Mouse (Mus musculus): ENCODE results near the gene Ciz1.
"Not testable (repeated sequence)": the region's sequence is repeated elsewhere in the genome, so short reads cannot be mapped to it uniquely, and the experiment has no call there.

The Ciz1 gene

DNA sequence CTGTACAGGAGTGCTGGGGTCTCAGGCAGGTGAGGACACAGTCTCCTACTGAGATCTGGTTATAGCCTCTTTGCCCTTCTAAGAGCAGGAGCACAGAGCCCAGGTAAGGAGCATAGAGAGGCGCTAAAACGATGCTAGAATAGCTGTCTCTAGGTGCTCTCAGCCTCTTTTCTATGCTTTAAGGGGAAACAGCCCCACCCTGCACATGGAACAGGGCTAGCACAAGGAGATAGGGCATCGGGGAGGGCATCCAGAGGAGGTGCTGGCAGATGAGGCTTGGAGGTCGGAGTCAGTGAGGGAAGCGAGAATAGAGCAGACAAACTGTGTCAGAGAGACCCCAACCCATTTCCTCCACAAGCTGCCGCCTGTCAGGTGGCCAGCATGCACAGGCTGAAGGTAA lies 5.1 kb upstream of the Ciz1 start:
- no peak for DNase-seq (ENCODE audit: low spot score)

DNA sequence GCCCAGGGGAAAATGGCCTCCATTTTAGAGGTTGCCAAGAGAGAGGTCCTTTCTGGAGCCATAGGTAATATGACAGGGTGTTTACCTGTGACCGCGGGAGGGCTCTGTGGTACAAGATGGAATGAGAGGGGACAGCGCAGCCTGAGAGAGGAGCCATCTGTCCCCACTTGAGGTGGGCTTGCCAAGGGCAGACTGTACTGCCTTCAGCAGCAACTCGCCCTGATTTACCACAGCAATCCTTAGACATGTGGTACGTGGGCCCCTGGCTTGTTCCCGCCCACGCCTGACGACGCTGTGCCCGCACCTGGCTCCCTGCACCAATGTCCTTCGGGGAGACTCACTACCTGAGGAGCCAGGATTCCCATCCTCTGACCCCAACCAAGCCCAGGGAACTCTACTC lies 3.8 kb upstream of the Ciz1 start:
- no peak for DNase-seq (ENCODE audit: low spot score)

DNA sequence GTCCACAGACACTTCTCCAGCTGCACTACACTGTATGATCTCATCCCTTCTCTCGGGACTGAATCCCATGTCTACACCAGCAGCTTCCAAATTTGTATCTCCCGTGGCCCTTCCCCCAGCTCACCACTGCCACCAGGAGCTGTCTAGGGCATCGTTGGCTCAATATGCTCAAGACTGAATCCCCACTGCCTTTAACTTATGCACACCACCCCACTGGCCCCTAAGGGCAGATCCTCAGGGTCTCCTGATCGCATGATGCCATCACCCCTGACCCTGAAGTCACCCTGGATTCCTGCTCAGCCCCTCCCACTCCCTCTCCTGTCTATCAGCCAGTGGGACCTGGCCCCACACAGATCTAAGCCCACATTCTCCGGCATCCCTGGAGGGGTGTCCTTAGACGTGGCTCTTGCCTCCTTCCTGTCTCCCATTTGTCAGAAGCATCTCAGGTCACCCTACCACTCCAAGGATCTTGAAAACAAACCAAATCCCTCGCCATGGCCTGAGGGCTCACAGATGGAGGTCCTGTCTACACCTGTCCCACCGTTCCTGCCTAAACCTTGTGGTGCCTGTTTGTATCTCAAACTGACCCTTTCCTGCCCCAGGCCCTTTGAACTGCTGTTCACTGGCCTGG lies 2.4 kb upstream of the Ciz1 start:
- DNase-seq (ENCODE audit: low spot score), result no peak

DNA sequence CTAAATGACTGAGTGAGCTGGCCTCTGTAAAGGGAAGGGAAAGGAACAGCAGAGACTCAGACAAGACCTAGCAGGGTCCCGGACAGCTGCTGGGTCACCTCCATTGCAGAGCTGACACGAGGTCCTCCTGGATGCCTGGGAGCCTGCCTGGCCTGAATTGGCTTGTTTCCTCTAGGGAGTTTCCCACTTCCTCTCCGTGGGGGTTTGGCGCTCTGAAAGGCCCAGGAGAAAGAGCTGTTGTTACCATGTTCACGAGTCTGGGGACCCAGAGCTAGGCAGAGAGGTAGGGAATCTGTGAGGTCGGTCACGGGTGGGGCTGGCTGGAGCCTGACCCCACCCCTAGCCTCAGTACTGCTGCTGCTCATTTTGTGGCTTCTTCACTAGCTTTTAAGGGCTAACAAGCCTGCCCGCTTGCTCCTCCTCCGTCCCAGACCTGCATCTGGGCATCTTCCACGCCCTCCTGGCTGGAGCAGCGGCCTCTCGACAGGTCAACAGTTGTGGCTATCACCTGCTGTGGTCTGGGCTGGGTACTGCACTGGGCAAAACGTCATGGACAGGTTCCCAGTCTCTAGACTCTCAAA lies 1.6 kb upstream of the Ciz1 start:
- no peak for DNase-seq (ENCODE audit: low spot score)

GRCm38 (mm10) chr2:32351471-32351961 lies 611 bp upstream of the Ciz1 start:
- no peak for DNase-seq (ENCODE audit: low spot score)

GRCm38 (mm10) chr2:32353007-32353542 lies 948 bp downstream of the Ciz1 start, which contains the start of gene Dnm1:
Dnm1 (minus strand) TSS chr2:32353338.
- peak; percentile 75 for DNase-seq (ENCODE audit: low spot score)

DNA sequence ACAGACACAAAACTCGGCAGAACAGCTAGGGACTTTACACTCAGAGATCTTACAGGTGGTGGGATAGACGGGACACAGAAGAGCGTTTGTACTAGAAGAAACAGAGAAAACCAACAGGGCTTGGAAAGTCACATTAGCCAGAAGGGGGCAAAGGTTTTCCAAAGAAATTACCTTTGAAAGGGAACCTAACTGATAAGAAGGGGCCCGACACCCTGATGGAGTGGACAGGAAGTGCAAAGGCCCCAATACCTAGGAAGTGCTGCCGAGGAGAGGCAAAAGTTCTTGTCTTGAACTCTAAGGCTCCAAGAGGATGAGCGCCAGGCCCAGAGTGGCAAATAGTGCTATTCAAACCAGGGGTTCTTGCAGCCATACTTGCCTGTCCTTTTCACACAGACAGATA lies 1.7 kb downstream of the Ciz1 start:
- no peak for DNase-seq (ENCODE audit: low spot score)

DNA sequence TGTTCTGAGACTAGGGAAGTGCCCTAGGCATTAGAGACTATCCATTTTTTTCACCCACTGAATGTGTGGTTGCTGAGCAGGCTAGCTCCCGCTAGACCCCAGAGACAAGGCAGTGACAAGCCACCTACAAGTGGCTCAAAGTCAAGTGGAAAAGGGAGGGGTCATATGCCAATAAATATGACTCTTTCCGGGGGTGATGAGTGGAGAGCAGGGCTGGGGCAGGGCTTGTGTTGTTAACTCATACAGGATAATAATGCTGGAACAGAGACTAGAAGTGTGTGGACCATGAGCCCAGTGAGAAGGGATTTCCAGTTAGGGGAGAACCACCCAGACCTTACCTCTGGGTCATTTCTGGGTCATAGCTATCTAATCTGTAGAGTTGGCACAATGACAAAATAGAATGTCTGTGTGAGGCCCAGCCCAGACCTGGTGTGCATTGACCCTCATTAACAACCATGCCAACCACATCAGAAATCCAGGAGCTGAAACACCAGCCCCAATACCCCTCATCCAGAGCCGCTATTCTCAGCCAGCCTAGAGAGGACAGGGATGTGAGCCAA lies 2.3 kb downstream of the Ciz1 start:
- DNase-seq (ENCODE audit: low spot score), result no peak

GRCm38 (mm10) chr2:32356216-32356615 lies 4.1 kb downstream of the Ciz1 start:
- no peak for DNase-seq (ENCODE audit: low spot score)

- DNase-seq (ENCODE audit: low spot score), result no peak
Observed at GRCm38 (mm10) chr2:32357710-32358109, 5.6 kb downstream of the Ciz1 start.

- DNase-seq (ENCODE audit: low spot score), result no peak
Observed at GRCm38 (mm10) chr2:32358381-32358780, 6.3 kb downstream of the Ciz1 start.

GRCm38 (mm10) chr2:32360741-32361140 lies 8.6 kb downstream of the Ciz1 start:
- DNase-seq (ENCODE audit: low spot score), result peak; percentile 79

DNA sequence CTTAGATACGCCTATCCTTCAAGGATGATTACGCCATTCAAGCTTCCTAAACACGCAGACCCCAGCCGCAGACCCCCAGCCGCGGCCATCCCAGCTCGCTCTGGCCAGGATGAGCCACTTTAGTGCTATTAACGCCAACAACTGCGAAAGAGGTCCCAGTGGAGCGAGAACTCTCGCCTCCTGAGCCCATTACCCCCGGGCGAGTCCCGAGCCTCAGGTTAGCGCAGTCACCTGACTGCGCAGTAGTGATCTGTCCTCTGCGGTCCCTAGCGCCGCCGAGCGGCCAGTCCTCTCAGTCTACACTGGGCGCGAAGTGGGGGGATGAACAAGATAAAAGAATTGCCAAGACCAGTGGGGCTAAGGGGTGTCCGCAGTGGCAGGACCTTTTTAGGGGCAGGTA lies 9.3 kb downstream of the Ciz1 start:
- DNase-seq (ENCODE audit: low spot score), result peak; percentile 79

DNA sequence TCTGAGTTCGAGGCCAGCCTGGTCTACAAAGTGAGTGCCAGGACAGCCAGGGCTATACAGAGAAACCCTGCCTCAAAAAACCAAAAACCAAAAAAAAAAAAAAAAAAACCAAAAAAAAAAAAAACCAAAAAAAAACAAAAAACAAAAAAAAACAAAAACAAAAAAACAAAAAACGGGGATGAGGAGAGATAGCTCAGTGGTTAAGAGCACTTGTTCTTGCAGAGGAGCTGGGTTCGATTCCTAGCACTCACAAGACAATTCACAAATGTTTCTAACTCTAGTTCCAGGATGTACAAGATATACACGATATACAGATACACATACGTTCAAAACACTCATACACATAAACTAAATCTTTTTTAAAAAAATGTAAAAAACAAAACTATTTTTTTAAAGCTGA lies 10.1 kb downstream of the Ciz1 start:
- DNase-seq (ENCODE audit: low spot score), result not testable (repeated sequence)

DNA sequence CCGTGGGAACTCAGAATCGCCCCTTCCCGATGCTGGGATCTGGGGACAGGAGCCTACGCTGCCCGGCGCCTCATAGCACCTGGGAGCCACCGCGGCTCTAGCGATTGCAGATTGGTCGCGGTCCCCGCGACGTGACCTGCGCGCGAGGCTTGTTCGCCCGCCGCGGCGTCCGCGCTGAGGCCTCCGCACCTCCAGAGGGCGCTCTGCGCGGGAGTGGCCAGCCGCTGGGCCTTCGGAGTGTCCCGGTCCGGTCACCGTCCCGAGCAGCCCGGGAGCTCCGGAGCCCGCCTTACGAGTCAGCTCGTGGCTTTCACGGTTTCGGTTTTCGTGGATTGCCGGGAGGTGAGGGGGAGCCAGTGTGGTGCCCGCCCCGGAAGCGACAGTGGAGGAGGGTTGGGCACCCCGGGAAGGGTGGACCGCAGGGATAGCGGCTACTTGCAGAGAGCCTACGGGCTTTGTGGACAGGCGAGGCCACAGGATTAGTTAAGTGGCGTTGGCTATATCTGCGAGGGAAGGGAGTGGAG lies 10.8 kb downstream of the Ciz1 start:
- peak; percentile 82 for DNase-seq (ENCODE audit: low spot score)

DNA sequence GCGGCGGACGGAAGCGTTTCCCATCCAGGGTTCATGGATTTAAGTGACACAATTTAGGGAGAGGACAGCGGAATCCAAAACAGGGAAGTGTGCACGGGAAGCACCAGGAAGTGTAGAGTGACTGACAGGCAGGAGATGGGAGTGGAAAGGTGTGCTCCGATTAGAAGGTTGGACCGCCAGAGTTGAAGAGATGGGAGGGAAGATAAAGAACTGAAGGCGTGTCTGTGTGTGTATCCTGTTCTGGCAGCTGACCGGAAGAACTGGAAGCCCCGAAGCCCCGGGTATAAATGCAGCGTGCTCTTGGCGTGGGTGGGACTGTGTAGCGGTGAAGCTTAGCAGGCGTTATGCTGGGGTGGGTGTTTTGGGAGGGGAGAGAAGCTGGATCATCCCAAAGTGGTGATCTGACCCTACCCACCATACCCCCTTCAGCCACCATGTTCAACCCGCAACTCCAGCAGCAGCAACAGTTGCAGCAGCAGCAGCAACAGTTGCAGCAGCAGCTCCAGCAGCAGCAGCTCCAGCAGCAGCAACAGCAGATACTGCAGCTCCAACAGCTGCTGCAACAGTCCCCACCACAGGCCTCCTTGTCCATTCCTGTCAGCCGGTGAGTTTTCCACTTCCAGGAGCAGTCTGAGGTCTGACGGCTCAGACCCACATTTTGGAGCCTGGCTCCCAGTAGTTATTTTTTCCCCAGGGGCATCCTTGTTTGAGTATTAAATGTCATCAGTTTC lies 11.4 kb downstream of the Ciz1 start:
- DNase-seq (ENCODE audit: low spot score), result peak; percentile 52

DNA sequence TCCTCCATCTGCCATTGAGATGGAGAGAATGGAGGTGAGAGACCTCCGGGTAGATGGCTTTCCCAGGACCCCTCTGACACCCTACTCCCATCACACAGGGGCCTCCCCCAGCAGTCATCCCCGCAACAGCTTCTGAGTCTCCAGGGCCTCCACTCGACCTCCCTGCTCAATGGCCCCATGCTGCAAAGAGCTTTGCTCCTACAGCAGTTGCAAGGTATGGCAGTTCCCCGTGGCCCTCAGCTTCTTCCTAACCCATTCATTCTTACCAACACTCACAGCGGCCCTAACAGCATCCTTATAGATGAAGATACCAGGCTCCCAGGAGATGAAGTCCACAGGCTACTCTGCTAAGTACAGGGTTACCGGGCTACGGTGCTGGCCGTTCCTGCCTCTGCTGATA lies 12.0 kb downstream of the Ciz1 start:
- no peak for DNase-seq (ENCODE audit: low spot score)

GRCm38 (mm10) chr2:32367315-32367714 lies 15.2 kb downstream of the Ciz1 start:
- DNase-seq (ENCODE audit: low spot score), result no peak

DNA sequence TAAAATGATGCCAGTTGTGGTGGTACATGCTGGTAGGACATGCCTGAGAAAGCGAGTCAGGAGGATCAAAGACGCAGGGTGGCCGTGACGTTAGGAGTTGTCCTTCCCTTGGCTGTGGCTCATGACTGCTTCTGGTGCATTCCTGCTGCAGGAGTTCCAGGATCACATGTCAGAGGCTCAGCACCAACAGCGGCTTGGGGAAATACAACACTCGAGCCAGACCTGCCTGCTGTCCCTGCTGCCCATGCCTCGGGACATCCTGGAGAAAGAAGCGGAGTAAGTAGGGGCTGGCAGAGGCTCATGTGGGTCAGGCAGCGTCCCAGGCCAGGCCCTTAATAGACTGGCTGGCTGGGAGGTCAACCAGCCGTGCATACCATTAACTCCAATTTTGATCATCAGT lies 22.1 kb downstream of the Ciz1 start:
- DNase-seq (ENCODE audit: low spot score), result no peak

DNA sequence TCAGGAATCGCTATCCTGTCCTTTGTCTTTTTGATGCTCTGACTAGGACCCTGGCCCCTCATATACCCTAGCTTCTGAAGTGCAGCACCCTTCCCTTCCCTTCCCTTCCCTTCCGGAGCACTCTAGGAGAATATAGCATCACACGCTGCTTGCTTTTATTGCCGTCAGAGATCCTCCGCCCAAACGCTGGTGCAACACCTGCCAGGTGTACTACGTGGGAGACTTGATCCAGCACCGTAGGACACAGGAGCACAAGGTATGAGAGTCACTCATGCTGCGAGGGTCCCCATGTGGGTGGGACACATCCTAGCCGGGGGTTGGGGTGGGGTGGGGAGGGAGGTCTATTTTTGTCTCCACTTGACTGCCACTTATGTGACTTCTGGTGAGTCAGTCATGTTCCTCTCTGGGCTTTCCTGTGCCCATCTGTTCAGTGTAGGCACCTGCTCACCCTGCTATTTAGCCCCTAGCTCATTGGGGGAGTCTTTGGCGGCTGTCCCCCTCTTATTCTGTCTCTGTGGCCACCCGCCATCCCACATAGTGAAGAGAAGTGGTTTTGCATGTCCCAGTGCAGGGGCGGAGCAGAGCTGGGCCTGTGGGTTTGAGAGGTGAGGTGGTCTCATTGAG lies 23.3 kb downstream of the Ciz1 start:
- no peak for DNase-seq (ENCODE audit: low spot score)

DNA sequence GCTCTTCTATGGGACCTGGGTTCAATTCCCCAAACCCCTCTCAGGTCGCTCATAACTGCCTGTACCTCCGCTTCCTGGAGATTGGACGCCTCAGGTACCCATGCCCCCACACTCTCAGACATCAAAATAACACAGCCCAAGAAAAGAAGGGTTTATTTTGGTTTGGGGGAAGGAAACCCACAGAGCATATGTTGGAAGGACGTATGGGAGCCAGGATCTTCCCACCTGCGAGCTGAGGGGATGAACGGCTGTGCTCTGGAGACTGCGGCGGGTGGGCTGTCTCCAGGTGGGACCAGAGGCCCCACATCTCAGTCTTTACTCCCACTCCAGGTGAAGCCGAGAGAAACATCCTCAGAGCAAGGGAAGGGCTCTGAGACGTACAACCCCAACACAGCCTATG lies 24.8 kb downstream of the Ciz1 start:
- DNase-seq (ENCODE audit: low spot score), result no peak

GRCm38 (mm10) chr2:32380001-32380500 lies 27.9 kb downstream of the Ciz1 start:
- no peak for DNase-seq (ENCODE audit: low spot score)

Measured in c-Kit-positive CD71-positive TER-119-positive erythroid progenitor cells, embryonic 14.5 days (primary cell).